Mouse (Mus musculus): Measurements from ENCODE around the gene Hyal6. TPM values are rescaled to one million over a fixed set of nuclear protein-coding genes. Genes with fewer than 3 reads are reported as not detected.

Gene Hyal6
- polyA plus RNA-seq (2021; fragmentation: Nextera tagmentation) = not detected in 2 replicates
- long read RNA-seq, experiment 1 = 0 reads
- long read RNA-seq, experiment 2 = 0 reads

DNA sequence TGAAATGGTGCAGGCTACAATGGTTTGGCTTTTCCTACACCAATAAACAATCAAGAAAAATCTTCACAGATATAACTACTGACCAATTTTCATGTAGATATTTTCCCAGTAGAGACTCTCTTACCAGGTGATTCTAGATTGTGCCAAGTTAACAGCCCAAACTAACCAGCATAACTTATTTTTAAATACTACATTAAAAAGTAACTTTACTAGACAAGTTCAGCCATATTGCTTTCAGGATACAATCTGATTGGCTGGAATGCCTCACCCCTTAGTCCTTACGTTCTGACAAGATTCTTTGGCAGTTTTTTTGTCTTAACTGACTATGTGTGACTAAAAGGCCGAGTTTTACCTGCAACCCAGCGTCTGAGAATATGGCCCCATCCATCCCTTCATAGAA lies at the start of gene Hyal6:
TSS of gene Hyal6 (plus strand) at position 301 of the 400 bp plus-strand sequence.

DNA sequence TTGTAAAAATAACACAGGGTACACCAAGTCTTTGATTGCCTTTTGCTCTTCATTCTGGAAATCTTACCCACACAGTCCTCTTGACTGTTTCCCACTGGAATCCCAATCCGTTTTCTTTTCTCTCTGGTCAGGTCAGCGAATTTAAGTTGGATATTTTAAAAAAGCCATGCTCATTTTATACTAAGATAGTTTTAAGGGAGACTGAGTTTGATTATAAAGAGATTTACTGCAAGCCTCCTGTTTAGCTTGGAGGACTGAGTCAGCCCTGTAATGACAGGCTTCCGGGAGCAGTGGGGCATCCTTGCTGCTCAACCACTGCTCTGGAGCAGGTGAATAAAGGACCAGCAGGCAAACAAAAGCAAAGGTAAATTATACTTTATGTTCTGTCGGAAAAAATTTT lies 15.0 kb downstream of the Hyal6 start, which contains the start of gene Hyal4:
TSS of gene Hyal4 (plus strand) at position 301 of the 400 bp plus-strand sequence.

DNA sequence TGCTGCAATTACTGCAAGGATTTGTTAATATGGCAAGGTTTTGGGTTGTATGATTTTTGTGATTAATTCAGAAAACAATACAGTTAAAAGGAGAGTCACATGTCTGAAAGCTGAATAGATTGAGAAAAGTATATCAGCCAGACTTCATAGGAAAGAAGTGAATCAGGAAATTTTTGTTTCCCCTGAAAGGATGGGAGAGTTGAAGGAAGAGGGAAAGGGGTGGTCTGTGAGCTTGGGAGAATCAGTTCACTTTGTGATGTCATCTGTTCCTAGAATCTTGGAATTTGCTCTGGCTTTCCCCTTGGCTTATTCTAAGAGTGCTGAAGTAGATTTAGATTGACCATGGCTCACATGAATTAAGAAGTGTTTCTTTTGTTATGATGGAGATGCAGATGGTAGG lies 57.8 kb downstream of the Hyal6 start, which contains the start of gene Spam1:
TSS of gene Spam1 (plus strand) at position 301 of the 400 bp plus-strand sequence.

Other genes starting within 250 kb of the Hyal6 start
- gene Iqub, start 218.2 kb upstream of the Hyal6 start, polyA plus RNA-seq (2021; fragmentation: Nextera tagmentation) = 0.59 and 2.4 TPM in 2 replicates
- 1,456 and 1,533 TPM in 2 replicates for gene Ndufa5, start 205.2 kb upstream of the Hyal6 start, polyA plus RNA-seq (2021; fragmentation: Nextera tagmentation)
- gene Asb15, start 205.1 kb upstream of the Hyal6 start, polyA plus RNA-seq (2021; fragmentation: Nextera tagmentation) = not detected in 2 replicates
- not detected in 2 replicates for gene Lmod2, start 135.5 kb upstream of the Hyal6 start, polyA plus RNA-seq (2021; fragmentation: Nextera tagmentation)
- 171 and 240 TPM in 2 replicates for gene Wasl, start 68.2 kb upstream of the Hyal6 start, polyA plus RNA-seq (2021; fragmentation: Nextera tagmentation)
- gene Hyal4, start 15.1 kb downstream of the Hyal6 start, polyA plus RNA-seq (2021; fragmentation: Nextera tagmentation) = not detected in 2 replicates
- gene Spam1, start 57.9 kb downstream of the Hyal6 start, polyA plus RNA-seq (2021; fragmentation: Nextera tagmentation) = not detected in 2 replicates
- gene Hyal5, start 124.8 kb downstream of the Hyal6 start, polyA plus RNA-seq (2021; fragmentation: Nextera tagmentation) = not detected in 2 replicates
- gene Tmem229a, start 223.1 kb downstream of the Hyal6 start, polyA plus RNA-seq (2021; fragmentation: Nextera tagmentation) = 21.7 and 23.7 TPM in 2 replicates

All from layer of hippocampus, adult 6 months (tissue).